Mouse (Mus musculus) E14TG2a.4 (cell line): Measurements from ENCODE around the gene Zfp652.

Source experiments
- H3K27me3 ChIP-seq: 2 replicates; pipeline ENCODE4 v1.6.1; 2014; ENCODE audit warnings: low read length, control low read depth; ENCODE audit not compliant: insufficient read depth
- H3K36me3 ChIP-seq: 2 replicates; pipeline ENCODE4 v1.6.1; 2014; ENCODE audit warnings: low read length, control low read depth; ENCODE audit not compliant: insufficient read depth
- H3K4me1 ChIP-seq: replicated peaks from 2 replicates; pipeline ENCODE4 v1.6.1; 2014; ENCODE audit warnings: low read depth, low read length, control low read depth
- H3K4me3 ChIP-seq: replicated peaks from 2 replicates; pipeline ENCODE4 v1.5.1; 2014; ENCODE audit warnings: mild to moderate bottlenecking, low read length
- H3K9me3 ChIP-seq: 2 replicates; pipeline ENCODE4 v1.6.1; 2014; ENCODE audit warnings: low read length, control low read depth
- CTCF ChIP-seq: conservative IDR thresholded peaks from 2 replicates; pipeline ENCODE4 v1.5.1; 2014; ENCODE audit warnings: low read length
- NANOG ChIP-seq: IDR thresholded peaks from 2 replicates; pipeline ENCODE4 v1.6.1; 2014; ENCODE audit warnings: borderline replicate concordance, low read length, mixed read lengths
- POU5F1 ChIP-seq: IDR thresholded peaks from 2 replicates; pipeline ENCODE4 v1.6.1; 2014; ENCODE audit warnings: low read length, borderline replicate concordance

The Zfp652 gene

DNA sequence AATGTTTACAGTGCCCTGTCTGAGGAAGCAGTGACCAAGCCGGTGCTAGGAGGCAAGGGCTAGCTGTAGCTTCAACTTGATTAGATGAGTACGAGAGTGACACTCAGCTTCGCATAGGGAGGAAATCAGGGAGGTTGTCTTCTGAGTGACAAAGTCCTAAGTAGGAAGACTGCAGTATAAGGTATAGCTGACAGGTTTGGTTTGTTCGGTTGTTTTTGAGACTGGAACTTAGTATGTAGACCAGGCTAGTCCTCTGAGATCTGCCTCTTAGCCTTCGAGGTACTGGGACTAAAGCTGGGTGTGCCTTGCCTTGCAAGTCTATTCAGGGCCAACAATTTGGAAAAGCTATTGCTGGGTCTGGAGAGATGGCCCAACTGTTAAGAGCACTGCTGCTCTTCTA lies 10.8 kb downstream of the Zfp652 start, which contains the start of gene B130006D01Rik:
Gene B130006D01Rik, plus strand, starts transcription at position 301 of the 400 bp plus-strand sequence.
- Histone ChIP-seq H3K4me3 (no peak within 1 kb of the TSS), H3K4me1 (peaks cover 52% of the 10 kb centered on the region), H3K36me3 (peaks cover 24% of the 10 kb centered on the region), H3K27me3 (no peaks in the 10 kb centered on the region), H3K9me3 (no peaks in the 10 kb centered on the region)
- TF ChIP-seq NANOG (no peak), POU5F1 (no peak), CTCF (no peak)

DNA sequence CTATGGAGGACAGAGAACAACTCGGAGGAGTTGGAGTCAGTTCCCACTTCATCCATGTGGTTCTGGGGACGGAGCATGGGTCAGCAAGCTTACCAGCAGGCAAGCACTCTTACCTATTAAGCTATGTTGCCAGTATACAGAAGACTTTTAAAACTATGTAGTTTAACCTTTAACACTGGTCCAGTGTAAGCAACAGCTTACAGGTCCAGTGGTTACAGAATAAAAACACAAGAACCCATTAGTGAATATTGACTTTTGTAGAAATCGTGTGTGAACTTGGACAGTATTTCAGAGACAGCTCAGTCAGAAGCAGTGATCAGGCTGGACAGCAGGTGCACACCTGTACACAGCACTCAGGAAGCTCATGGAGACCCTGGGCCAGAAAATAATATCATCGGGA lies 12.0 kb downstream of the Zfp652 start:
- no peak for TF ChIP-seq CTCF
- no peak for TF ChIP-seq POU5F1
- no peak for TF ChIP-seq NANOG
- peaks cover 55% of the 10 kb centered on the region for H3K4me1 ChIP-seq
- H3K27me3 ChIP-seq, result no peaks in the 10 kb centered on the region
- H3K36me3 ChIP-seq, result peaks cover 24% of the 10 kb centered on the region
- H3K9me3 ChIP-seq, result no peaks in the 10 kb centered on the region
- H3K4me3 ChIP-seq, result no peak overlapping the region

DNA sequence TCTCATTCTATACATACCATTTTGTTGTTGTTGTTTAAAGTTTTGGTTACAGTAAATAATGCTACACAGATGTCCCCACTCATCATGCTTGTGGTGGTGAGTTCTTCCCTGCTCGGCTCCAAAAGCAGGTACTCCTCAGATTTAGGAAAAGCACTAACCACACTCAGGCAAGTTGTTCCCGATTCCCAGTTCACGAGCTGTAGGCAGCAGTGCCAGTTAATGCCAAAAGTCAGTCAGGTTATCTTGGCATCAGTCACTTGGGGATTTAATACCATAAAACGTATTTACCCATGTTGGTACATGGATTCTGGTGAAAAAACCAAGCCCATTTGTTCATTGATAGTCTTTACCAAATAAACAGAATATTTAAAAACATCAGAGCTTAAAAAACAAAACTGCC lies 13.7 kb downstream of the Zfp652 start:
- Histone ChIP-seq H3K27me3 (no peaks in the 10 kb centered on the region), H3K4me3 (no peak overlapping the region), H3K36me3 (peaks cover 19% of the 10 kb centered on the region), H3K4me1 (peaks cover 56% of the 10 kb centered on the region), H3K9me3 (no peaks in the 10 kb centered on the region)
- TF ChIP-seq NANOG (no peak), POU5F1 (no peak), CTCF (no peak)

DNA sequence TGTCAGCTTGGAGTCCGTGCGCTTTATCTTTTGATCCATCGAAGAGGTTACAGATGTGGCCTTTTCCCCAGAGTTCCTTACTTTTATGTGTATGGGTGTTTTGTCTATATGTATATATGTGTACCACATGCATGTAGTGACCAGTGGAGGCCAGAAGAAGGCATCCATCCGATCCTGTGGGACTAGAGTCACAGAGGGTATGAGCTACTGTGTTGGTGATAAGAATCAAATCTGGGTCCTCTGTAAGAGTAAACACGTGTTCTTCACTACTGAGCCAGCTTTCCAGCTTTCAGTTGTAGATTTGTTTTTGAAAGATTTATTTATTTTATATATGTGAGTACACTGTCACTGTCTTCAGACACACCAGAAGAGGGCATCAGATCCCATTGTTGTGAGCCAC lies 15.5 kb downstream of the Zfp652 start:
- Histone ChIP-seq H3K27me3 (no peaks in the 10 kb centered on the region), H3K36me3 (peaks cover 23% of the 10 kb centered on the region)
- TF ChIP-seq POU5F1 (no peak), NANOG (no peak), CTCF (no peak)

DNA sequence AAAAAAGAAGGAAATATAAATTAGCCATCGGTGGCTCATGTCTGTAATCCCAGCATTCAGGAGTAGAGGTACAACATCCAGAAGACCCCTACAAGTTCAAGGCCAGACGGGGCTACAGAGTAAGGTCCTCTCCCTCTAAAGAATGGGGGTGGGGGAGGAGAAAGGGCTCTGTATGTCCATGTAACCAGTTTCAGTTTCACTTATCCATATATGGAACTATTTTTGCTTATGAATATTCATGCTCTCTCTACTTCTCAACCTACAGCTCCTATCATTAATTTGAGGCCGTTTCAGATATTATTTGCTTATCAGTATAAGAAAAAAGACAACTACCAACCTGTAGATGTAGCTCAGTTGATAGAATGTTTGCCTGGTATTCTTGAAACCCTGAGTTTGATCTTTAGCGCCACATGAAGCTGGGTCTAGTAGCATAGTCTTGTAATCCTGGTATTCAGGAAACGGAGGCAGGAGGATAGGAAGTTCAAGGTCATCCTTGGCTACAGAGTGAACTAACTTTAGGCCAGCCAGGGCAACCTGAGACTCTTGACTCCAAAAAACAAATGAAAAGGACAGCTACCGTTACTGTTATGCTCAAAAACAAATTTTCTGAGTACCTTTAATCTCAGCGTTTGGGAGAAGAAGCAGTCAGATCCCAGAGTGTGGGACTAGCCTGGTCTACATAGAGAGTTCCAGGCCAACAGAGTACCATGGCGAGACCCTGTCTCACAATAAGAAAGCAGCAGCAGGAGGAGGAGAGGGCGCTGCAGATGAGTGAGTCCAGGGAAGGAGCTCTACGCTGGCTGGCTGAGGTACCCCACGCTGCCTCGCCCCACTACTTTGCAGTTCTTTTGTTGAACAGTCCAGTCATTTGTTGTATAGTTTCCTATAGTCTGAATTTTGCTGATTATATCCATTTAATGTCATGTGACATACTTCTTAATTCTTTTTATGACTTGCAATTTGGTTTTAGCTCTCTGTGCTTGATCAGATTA lies 16.7 kb downstream of the Zfp652 start:
- Histone ChIP-seq H3K36me3 (peaks cover 12% of the 10 kb centered on the region), H3K4me3 (no peak overlapping the region), H3K4me1 (peaks cover 48% of the 10 kb centered on the region), H3K27me3 (no peaks in the 10 kb centered on the region), H3K9me3 (no peaks in the 10 kb centered on the region)
- TF ChIP-seq CTCF (no peak), POU5F1 (no peak), NANOG (no peak)

More for the DNA sequence above, 15.5 kb downstream of the Zfp652 start:
- no peaks in the 10 kb centered on the region for H3K9me3 ChIP-seq
- no peak overlapping the region for H3K4me3 ChIP-seq
- peaks cover 54% of the 10 kb centered on the region for H3K4me1 ChIP-seq

DNA sequence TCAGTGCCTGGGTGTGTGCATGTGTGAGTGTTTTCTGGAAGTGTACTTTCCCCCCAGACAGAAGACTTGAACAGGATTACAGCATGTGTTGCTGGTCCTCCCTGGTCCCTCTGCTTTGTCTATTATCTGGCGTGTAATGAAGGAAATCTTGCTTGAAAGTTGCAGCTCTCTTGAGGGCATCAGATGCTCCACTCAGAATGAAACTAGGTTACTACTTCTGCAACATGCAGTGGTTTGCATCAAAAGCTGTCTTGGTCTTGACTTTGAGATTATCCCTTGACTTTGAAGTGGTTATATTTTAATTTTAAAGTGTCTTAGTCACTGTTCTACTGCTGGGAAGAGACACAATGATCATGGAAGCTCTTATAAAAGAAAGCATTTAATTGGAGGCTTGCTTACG lies 22.0 kb downstream of the Zfp652 start:
- Histone ChIP-seq H3K4me3 (no peak overlapping the region), H3K4me1 (peaks cover 21% of the 10 kb centered on the region), H3K27me3 (no peaks in the 10 kb centered on the region), H3K36me3 (peaks cover 11% of the 10 kb centered on the region), H3K9me3 (no peaks in the 10 kb centered on the region)
- TF ChIP-seq CTCF (no peak), POU5F1 (no peak), NANOG (no peak)

DNA sequence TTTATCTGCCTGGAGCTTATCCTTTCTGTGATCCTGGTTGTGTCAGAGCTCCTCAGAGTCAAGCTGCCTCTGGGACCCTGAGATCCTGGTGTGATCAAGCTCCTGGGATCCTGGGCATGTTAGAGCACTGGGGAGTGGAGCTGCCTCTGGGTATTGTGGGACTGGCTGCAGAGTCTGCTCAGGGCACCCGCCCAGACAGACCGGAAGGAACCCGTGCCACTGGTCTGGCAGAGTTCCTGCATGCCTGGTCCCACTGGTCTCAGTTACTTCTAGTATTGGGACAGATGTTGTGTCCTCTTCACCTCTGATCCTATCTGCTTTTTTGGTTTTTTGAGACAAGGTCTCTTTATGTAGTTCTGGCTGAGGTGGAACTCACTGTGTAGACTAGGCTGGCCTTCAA lies 25.3 kb downstream of the Zfp652 start:
- H3K9me3 ChIP-seq, result no peaks in the 10 kb centered on the region
- no peak for TF ChIP-seq NANOG
- TF ChIP-seq POU5F1, result no peak
- TF ChIP-seq CTCF, result no peak
- peaks cover 21% of the 10 kb centered on the region for H3K4me1 ChIP-seq
- H3K36me3 ChIP-seq, result peaks cover 7% of the 10 kb centered on the region
- H3K4me3 ChIP-seq, result no peak overlapping the region
- H3K27me3 ChIP-seq, result no peaks in the 10 kb centered on the region

DNA sequence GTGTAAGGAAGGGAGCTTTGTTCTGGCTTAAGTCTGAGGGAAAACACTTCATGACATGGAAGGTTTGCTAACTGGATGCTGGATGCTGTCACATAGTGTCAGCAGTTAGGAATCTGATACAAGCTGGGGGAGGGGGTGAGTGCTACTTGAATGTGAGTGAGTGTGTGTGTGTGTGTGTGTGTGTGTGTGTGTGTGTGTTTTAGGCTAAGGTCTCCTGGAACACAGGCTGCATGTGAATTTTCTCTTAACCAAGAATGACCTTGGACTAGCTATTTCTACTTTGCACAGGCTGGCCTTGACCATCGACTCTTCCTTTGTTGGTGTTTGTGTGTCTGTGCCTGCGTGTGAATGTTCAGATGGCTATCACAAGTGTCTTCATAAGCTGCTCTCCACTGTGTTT lies 32.0 kb downstream of the Zfp652 start:
- peaks cover 37% of the 10 kb centered on the region for H3K36me3 ChIP-seq
- no peaks in the 10 kb centered on the region for H3K27me3 ChIP-seq
- no peaks in the 10 kb centered on the region for H3K9me3 ChIP-seq
- TF ChIP-seq NANOG (no peak), POU5F1 (no peak), CTCF (no peak)
- H3K4me3 ChIP-seq, result no peak overlapping the region
- H3K4me1 ChIP-seq, result peaks cover 48% of the 10 kb centered on the region

DNA sequence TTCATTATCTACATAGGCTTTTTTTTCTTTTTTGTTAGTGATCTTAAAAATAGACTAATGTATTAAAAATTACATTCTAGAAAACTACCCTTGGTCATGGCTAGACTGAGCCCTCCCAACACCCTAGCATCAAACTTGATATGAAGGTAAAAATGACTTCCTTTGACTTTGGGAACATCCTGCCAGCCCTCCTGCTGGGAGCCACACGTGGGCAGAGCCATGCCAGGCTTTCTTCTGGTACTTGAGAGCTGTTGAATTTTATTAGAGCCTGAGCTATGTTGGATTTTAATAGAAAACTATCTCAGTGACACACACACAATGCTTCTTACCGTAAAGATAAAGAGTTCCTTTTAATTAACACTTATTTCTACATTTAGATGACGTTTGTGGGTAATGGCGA lies 34.3 kb downstream of the Zfp652 start:
- Histone ChIP-seq H3K4me1 (peaks cover 47% of the 10 kb centered on the region), H3K27me3 (no peaks in the 10 kb centered on the region), H3K9me3 (no peaks in the 10 kb centered on the region), H3K4me3 (no peak overlapping the region), H3K36me3 (peaks cover 55% of the 10 kb centered on the region)
- no peak for TF ChIP-seq POU5F1
- TF ChIP-seq NANOG, result no peak
- no peak for TF ChIP-seq CTCF
